Mouse (Mus musculus): Measurements from ENCODE around the gene Ablim1. TPM values are rescaled to one million over a fixed set of nuclear protein-coding genes. Genes with fewer than 3 reads are reported as not detected.

Ablim1 gene
- polyA plus RNA-seq, 1 experiment from 2014 or later: 62.0 TPM

DNA sequence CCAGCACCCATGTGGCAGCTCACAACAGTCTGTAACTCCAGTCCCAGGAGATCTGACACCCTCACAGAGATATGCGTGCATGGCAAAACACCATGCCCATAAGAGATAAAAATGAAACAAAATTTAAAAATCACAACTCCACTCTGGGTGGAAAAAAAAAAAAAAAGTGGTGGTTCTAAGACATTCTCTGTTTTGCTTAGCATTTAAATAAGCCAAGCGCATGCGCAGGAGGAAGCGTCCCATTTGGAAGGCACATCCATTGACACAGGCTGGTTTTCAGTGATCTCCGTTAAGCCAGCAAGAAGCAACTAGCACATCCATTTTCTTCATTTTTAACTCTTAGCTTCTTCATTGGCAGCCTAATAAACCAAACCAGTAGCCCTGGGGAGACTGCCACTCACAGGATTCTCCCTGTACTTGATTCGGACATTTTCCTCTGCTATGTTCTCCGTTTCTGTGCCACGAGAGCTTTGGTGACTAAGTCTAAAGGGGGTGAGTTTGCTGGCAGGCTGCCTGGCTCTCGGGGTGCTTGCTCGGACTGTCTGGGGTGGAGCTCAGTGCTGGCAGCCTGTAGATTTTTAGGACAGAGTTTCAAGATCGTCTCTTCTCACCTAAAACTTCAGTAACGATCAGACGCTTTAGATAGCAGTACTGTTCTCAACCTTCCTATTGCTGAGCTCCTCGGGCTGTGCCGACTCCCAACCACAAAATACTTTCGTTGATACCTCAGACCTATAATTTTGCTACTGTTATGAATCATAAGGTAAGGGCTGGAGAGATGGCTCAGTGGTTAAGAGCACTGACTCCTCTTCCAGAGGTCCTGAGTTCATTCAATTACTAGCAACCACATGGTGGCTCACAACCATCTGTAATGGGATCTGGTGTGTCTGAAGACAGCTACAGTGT is 259.3 kb downstream of the Ablim1 start:
- no peaks in the 10 kb centered on the region; the same call in 1 of the 2 replicates for H3K9me3 ChIP-seq (ENCODE audit: control insufficient read depth, low read length)
- no peaks in the 10 kb centered on the region for H3K4me1 ChIP-seq (replicated peaks; ENCODE audit: control insufficient read depth, insufficient read depth)
- ATAC-seq (ENCODE audit: low FRiP score, low TSS enrichment): no peak
- 72% methylated on average over 16 of the region's 16 CpGs for WGBS
- H3K4me3 ChIP-seq (ENCODE audit: low read depth, low read length): no peak overlapping the region
- no peaks in the 10 kb centered on the region for H3K27me3 ChIP-seq (ENCODE audit: control insufficient read depth, insufficient read depth, low read length)
- no peak overlapping the region for H3K4me2 ChIP-seq (replicated peaks; ENCODE audit: low read depth)
- TF ChIP-seq EP300 (optimal IDR thresholded peaks at IDR 0.05) (no peak), CTCF (IDR thresholded peaks at IDR 0.05; ENCODE audit: low read depth) (no peak)
- no peak for DNase-seq (ENCODE audit: low spot score)
- H3K36me3 ChIP-seq (ENCODE audit: control insufficient read depth, insufficient read depth, low read length): peaks cover 9% of the 10 kb centered on the region
- H3K27ac ChIP-seq (replicated peaks): no peak overlapping the region
- H3K9ac ChIP-seq (ENCODE audit: low read length): no peak overlapping the region

GRCm38 (mm10) chr19:57052959-57053358 is 261.8 kb downstream of the Ablim1 start:
- Histone ChIP-seq H3K27ac (replicated peaks) (no peak overlapping the region), H3K4me1 (replicated peaks; ENCODE audit: control insufficient read depth, insufficient read depth) (no peaks in the 10 kb centered on the region), H3K9ac (ENCODE audit: low read length) (no peak overlapping the region), H3K36me3 (ENCODE audit: control insufficient read depth, insufficient read depth, low read length) (peaks cover 8% of the 10 kb centered on the region), H3K4me2 (replicated peaks; ENCODE audit: low read depth) (no peak overlapping the region), H3K9me3 (ENCODE audit: control insufficient read depth, low read length) (no peaks in the 10 kb centered on the region; the same call in 1 of the 2 replicates), H3K27me3 (ENCODE audit: control insufficient read depth, insufficient read depth, low read length) (no peaks in the 10 kb centered on the region), H3K4me3 (ENCODE audit: low read depth, low read length) (no peak overlapping the region)
- DNase-seq (ENCODE audit: low spot score) (no peak), ATAC-seq (ENCODE audit: low FRiP score, low TSS enrichment) (no peak)
- WGBS: 80% methylated on average over 8 of the region's 8 CpGs
- no peak for TF ChIP-seq EP300 (optimal IDR thresholded peaks at IDR 0.05)
- no peak for TF ChIP-seq CTCF (IDR thresholded peaks at IDR 0.05; ENCODE audit: low read depth)

DNA sequence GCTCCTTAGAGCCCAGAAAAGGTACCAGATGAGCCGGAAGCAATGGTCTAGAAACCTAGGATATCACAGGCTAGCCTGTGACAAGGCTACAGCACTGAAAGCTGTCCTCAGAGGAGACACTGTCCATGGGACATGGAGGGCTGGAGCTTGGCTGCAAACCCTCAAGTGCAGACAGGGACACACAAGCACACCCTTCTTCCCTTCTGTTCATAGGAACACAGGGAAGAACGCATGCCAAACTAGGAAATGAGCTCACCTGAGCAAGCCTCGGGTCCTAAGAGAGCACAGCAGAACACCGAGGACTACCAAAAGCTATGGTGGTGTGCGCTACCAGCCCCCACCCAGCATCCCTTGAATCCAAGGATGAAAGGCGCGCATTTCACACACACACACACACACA is 262.7 kb downstream of the Ablim1 start:
- Histone ChIP-seq H3K9ac (ENCODE audit: low read length) (no peak overlapping the region), H3K4me3 (ENCODE audit: low read depth, low read length) (no peak overlapping the region), H3K4me1 (replicated peaks; ENCODE audit: control insufficient read depth, insufficient read depth) (no peaks in the 10 kb centered on the region), H3K27me3 (ENCODE audit: control insufficient read depth, insufficient read depth, low read length) (no peaks in the 10 kb centered on the region), H3K27ac (replicated peaks) (no peak overlapping the region), H3K4me2 (replicated peaks; ENCODE audit: low read depth) (no peak overlapping the region), H3K36me3 (ENCODE audit: control insufficient read depth, insufficient read depth, low read length) (peaks cover 3% of the 10 kb centered on the region), H3K9me3 (ENCODE audit: control insufficient read depth, low read length) (no peaks in the 10 kb centered on the region)
- TF ChIP-seq CTCF (IDR thresholded peaks at IDR 0.05; ENCODE audit: low read depth) (no peak), EP300 (optimal IDR thresholded peaks at IDR 0.05) (no peak)
- DNase-seq (ENCODE audit: low spot score) (no peak), ATAC-seq (ENCODE audit: low FRiP score, low TSS enrichment) (no peak)
- WGBS: 94% methylated on average over 7 of the region's 7 CpGs

GRCm38 (mm10) chr19:57049592-57050090 is 265.1 kb downstream of the Ablim1 start:
- H3K9ac ChIP-seq (ENCODE audit: low read length): no peak overlapping the region
- no peak overlapping the region for H3K4me3 ChIP-seq (ENCODE audit: low read depth, low read length)
- ATAC-seq (ENCODE audit: low FRiP score, low TSS enrichment) (no peak), DNase-seq (ENCODE audit: low spot score) (no peak)
- TF ChIP-seq EP300 (optimal IDR thresholded peaks at IDR 0.05): no peak
- TF ChIP-seq CTCF (IDR thresholded peaks at IDR 0.05; ENCODE audit: low read depth): no peak
- WGBS: 80% methylated on average over 16 of the region's 16 CpGs
- H3K4me1 ChIP-seq (replicated peaks; ENCODE audit: control insufficient read depth, insufficient read depth): no peaks in the 10 kb centered on the region
- H3K27me3 ChIP-seq (ENCODE audit: control insufficient read depth, insufficient read depth, low read length): no peaks in the 10 kb centered on the region
- H3K27ac ChIP-seq (replicated peaks): no peak overlapping the region
- no peaks in the 10 kb centered on the region for H3K9me3 ChIP-seq (ENCODE audit: control insufficient read depth, low read length)
- H3K36me3 ChIP-seq (ENCODE audit: control insufficient read depth, insufficient read depth, low read length): peaks cover 3% of the 10 kb centered on the region
- no peak overlapping the region for H3K4me2 ChIP-seq (replicated peaks; ENCODE audit: low read depth)

- Histone ChIP-seq H3K27ac (replicated peaks) (no peak overlapping the region), H3K9me3 (ENCODE audit: control insufficient read depth, low read length) (no peaks in the 10 kb centered on the region), H3K9ac (ENCODE audit: low read length) (no peak overlapping the region), H3K4me1 (replicated peaks; ENCODE audit: control insufficient read depth, insufficient read depth) (no peaks in the 10 kb centered on the region), H3K4me2 (replicated peaks; ENCODE audit: low read depth) (no peak overlapping the region), H3K4me3 (ENCODE audit: low read depth, low read length) (no peak overlapping the region), H3K27me3 (ENCODE audit: control insufficient read depth, insufficient read depth, low read length) (no peaks in the 10 kb centered on the region), H3K36me3 (ENCODE audit: control insufficient read depth, insufficient read depth, low read length) (no peaks in the 10 kb centered on the region; the same call in 1 of the 2 replicates)
- ATAC-seq (ENCODE audit: low FRiP score, low TSS enrichment) (no peak), DNase-seq (ENCODE audit: low spot score) (no peak)
- TF ChIP-seq EP300 (optimal IDR thresholded peaks at IDR 0.05) (no peak), CTCF (IDR thresholded peaks at IDR 0.05; ENCODE audit: low read depth) (no peak)
- WGBS: 56% methylated on average over 9 of the region's 9 CpGs
These were observed 266.9 kb downstream of the Ablim1 start for GRCm38 (mm10) chr19:57047671-57048320.

Data from stomach, postnatal 0 days (tissue).